Mouse (Mus musculus) olfactory bulb, adult 2 months (tissue): ENCODE data around the gene Alkbh6.

ENCODE experiments used
- CTCF ChIP-seq: fragments of 200-500 bp; IDR thresholded peaks from 2 replicates; pipeline ENCODE4 v1.5.1; 2012; ENCODE audit warnings: low read depth, mild to moderate bottlenecking, low read length, moderate library complexity; ENCODE audit not compliant: insufficient read depth
- POLR2A ChIP-seq: fragments of 200-500 bp; IDR thresholded peaks from 2 replicates; pipeline ENCODE4 v1.6.1; 2012; ENCODE audit warnings: mild to moderate bottlenecking, low read depth, low read length, moderate library complexity; ENCODE audit not compliant: insufficient read depth

DNA sequence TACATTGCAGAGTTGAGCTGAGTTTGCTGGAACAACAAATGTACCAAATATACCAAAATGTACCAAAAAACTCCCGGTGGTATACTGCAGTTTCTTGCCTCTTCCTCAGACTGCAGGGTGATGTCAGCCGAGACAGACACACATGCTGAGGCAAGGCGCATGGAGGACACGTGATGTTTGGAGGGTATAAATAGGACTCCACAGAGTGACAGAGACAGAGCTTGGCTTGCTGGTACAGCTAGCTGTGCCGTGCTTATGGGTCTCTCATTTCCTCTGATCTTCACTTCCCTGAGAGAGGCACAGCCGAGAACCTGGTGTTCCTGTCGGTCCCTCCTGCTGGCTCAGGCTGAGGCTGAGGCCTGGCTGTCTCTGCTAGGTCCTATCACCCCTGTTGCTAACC lies 25.8 kb upstream of the Alkbh6 start:
- TF ChIP-seq POLR2A = no peak
- no peak for TF ChIP-seq CTCF
